Mouse (Mus musculus) bone marrow, adult 2 months (tissue): ENCODE measurements around the gene Ergic1.

Experiments used
- CTCF ChIP-seq: fragments of 200-500 bp; IDR thresholded peaks from 2 replicates; pipeline ENCODE4 v1.5.1; 2011; ENCODE audit warnings: low read length, control low read depth; ENCODE audit not compliant: control insufficient read depth, insufficient read depth
- POLR2A ChIP-seq: fragments of 200-500 bp; IDR thresholded peaks from 2 replicates; pipeline ENCODE4 v1.6.1; 2011; ENCODE audit warnings: low read depth, mild to moderate bottlenecking, control low read depth, low read length, borderline replicate concordance; ENCODE audit not compliant: control insufficient read depth

- TF ChIP-seq CTCF (no peak), POLR2A (no peak)
Measured at GRCm38 (mm10) chr17:26514581-26515030, 46.7 kb upstream of the Ergic1 start.
